Mouse (Mus musculus) C2C12 (cell line): ENCODE results near the gene Pcdh9. TPM values are rescaled to one million over a fixed set of nuclear protein-coding genes. Genes with fewer than 3 reads are reported as not detected.

ENCODE experiments used
- H3K27me3 ChIP-seq: one replicate; pipeline ENCODE4 v1.6.1; 2011; ENCODE audit not compliant: control insufficient read depth, insufficient read depth, insufficient read length
- H3K36me3 ChIP-seq: one replicate; pipeline ENCODE4 v1.6.1; 2011; ENCODE audit not compliant: control insufficient read depth, insufficient read depth
- H3K4me3 ChIP-seq: one replicate; pipeline ENCODE4 v1.5.1; 2011; ENCODE audit warnings: mild to moderate bottlenecking, control low read depth; ENCODE audit not compliant: poor library complexity, insufficient read depth, severe bottlenecking
- H3K79me2 ChIP-seq: one replicate; pipeline ENCODE4 v1.6.1; 2011; ENCODE audit not compliant: control insufficient read depth, insufficient read depth
- H3K79me3 ChIP-seq: one replicate; pipeline ENCODE4 v1.6.1; 2011; ENCODE audit warnings: low read depth, control low read depth
- H3ac ChIP-seq: one replicate; pipeline ENCODE3; 2011; ENCODE audit warnings: low read depth; ENCODE audit not compliant: control insufficient read depth, insufficient read length
- CEBPB ChIP-seq: IDR thresholded peaks from one replicate; pipeline ENCODE4 v1.6.1; 2011; ENCODE audit warnings: low read depth, mild to moderate bottlenecking, control low read depth, moderate library complexity
- CTCF ChIP-seq: IDR thresholded peaks from one replicate; pipeline ENCODE4 v1.5.1; 2011; ENCODE audit not compliant: control insufficient read depth, insufficient read depth, insufficient read length
- FOSL1 ChIP-seq: IDR thresholded peaks from one replicate; pipeline ENCODE4 v1.8.0; 2011; ENCODE audit warnings: mild to moderate bottlenecking, low read length; ENCODE audit not compliant: poor library complexity, insufficient read depth, severe bottlenecking
- MAX ChIP-seq: IDR thresholded peaks from one replicate; pipeline ENCODE4 v1.6.1; 2011; ENCODE audit warnings: mild to moderate bottlenecking, control low read depth
- MYOD1 ChIP-seq: IDR thresholded peaks from one replicate; pipeline ENCODE4 v1.6.1; 2011; ENCODE audit warnings: low read depth; ENCODE audit not compliant: control insufficient read depth, insufficient read length
- MYOG ChIP-seq: IDR thresholded peaks from one replicate; pipeline ENCODE4 v1.6.1; 2011; ENCODE audit not compliant: control insufficient read depth, insufficient read length; ENCODE audit errors: extremely low read depth
- USF1 ChIP-seq: IDR thresholded peaks from one replicate; pipeline ENCODE4 v1.6.1; 2011; ENCODE audit warnings: low read depth, mild to moderate bottlenecking, control low read depth, moderate library complexity
- polyA plus RNA-seq: library from polyadenylated mRNA; unstranded; fragments of >200 nt; fragmentation: generic; extraction: Trizol; gene quantifications from one replicate; pipeline ENCODE4 v1.2.1, GENCODE M21; 2012; ENCODE audit warnings: missing spikeins

Gene Pcdh9
- polyA plus RNA-seq, 1 experiment, result not detected

DNA sequence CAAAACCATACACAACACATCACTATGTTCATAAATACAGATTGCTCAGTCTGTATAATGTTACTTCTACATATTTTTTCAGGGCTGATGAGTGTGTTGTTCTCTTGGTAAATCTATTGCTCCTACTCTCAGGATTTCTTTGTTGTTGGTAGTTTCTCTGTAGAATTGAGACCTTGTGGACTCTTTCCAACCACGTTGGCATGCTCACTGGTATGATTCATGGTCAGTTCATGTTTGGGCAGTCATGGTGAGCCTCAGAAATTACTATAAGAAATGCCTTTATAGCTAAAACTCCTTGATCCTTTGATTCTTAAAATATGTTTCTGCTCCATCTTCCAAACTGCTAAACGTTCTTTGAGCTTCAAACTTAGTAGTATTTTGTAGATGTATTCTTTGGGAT, 326.1 kb downstream of the Pcdh9 start:
- TF ChIP-seq CEBPB (no peak), MYOG (no peak), USF1 (no peak), MAX (no peak), CTCF (no peak)
- H3K4me3 ChIP-seq, result no peak overlapping the region
- no peaks in the 10 kb centered on the region for H3K79me3 ChIP-seq
- H3ac ChIP-seq, result no peak overlapping the region
- H3K36me3 ChIP-seq, result no peaks in the 10 kb centered on the region
- H3K79me2 ChIP-seq, result no peaks in the 10 kb centered on the region
- H3K27me3 ChIP-seq, result no peaks in the 10 kb centered on the region

DNA sequence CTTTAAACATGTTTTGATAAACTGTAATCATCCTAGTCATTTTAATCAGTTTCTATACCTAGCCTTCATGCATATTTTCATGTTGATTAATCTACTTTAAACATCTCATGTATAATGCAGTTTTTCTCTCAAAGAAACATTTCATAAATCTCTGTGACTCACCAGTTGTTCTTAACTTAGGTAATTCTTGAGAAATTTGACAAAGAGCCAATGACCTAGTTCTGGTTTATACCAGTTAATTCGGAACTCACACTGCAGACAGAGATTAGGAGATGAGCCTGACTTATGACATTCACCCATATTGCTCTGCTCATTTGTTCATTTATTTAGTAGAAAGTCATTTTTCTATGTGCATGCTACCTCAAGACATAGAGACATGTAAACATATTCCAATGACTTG, 328.9 kb downstream of the Pcdh9 start:
- Histone ChIP-seq H3ac (no peak overlapping the region), H3K36me3 (no peaks in the 10 kb centered on the region), H3K79me3 (no peaks in the 10 kb centered on the region), H3K27me3 (no peaks in the 10 kb centered on the region), H3K79me2 (no peaks in the 10 kb centered on the region), H3K4me3 (no peak overlapping the region)
- TF ChIP-seq CEBPB (no peak), USF1 (no peak), CTCF (no peak), MAX (no peak), MYOD1 (no peak), FOSL1 (no peak), MYOG (no peak)

DNA sequence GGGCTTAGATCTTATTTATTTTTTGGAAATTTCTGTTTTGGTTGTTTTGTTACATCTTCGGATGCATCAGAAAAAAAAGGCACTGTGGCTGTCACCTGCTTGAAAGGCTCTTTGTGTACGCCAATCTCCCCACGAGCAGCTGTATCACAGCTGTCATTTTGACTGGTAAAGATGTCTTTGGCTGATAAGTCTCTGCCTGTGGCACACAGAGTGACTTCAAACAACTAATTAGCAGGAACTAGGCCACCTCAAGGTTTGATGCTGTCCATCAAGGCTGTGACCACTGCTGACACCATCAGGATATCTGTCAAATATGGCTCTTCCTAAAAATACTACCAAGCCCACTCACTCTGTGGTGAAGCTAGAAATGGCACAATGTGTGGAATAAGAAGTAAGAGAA, 336.7 kb downstream of the Pcdh9 start:
- no peaks in the 10 kb centered on the region for H3K36me3 ChIP-seq
- H3ac ChIP-seq, result no peak overlapping the region
- no peaks in the 10 kb centered on the region for H3K79me2 ChIP-seq
- H3K79me3 ChIP-seq, result no peaks in the 10 kb centered on the region
- no peak overlapping the region for H3K4me3 ChIP-seq
- H3K27me3 ChIP-seq, result no peaks in the 10 kb centered on the region
- no peak for TF ChIP-seq CTCF

DNA sequence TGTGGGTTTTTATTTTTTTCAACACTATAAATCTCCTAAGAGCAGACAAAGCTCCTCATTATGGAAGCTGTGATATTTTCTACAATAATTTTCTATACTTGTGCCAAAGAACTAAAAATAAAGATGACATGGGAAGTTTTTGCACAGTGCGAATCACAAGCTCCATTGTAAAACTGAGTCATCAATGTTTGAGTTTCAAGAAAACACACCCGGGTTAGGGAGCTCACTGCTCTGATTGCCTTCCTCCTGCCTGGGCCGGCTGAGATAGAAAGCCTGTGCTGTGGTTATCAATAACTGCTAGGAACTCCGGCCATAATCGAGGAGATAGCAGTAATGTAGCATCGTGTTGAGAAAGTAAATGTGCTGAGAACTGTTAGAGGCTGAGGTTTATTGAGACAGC, 344.9 kb downstream of the Pcdh9 start:
- H3K36me3 ChIP-seq, result no peaks in the 10 kb centered on the region
- H3ac ChIP-seq, result no peak overlapping the region
- no peak for TF ChIP-seq CTCF
- no peak for TF ChIP-seq MYOG
- TF ChIP-seq MAX, result no peak
- TF ChIP-seq FOSL1, result no peak
- TF ChIP-seq CEBPB, result no peak
- no peak for TF ChIP-seq USF1
- H3K4me3 ChIP-seq, result no peak overlapping the region
- no peaks in the 10 kb centered on the region for H3K79me2 ChIP-seq
- H3K27me3 ChIP-seq, result no peaks in the 10 kb centered on the region
- no peaks in the 10 kb centered on the region for H3K79me3 ChIP-seq

DNA sequence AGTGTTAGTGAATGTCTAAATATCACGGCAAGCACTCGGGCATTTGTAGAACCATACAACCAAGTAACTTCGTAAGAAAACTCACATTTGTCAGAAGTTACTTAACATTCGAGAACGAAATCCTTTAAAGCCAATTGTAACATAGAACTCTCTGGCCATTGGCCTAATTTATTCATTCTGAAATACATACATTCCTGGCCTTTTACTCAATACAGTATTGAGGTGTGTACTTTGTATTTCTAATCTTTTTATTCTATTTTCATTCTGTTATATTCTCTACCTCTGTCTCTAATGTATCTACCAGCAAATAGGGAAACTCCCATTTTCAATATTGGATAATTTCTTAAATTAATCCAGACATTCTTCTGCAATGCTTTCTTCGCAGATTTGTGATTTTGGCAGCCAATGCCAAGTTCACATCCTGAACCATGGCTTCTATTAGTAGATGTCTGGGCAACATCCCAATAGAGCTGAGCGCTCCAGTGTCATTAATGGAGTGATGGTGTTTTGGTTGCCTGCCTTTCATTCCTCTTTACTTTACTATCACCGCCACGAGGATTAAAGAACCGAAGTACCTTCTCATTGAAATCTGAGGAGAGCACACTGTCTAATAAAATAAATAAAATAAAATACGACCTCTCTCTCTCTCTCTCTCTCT, 346.4 kb downstream of the Pcdh9 start:
- Histone ChIP-seq H3K79me2 (no peaks in the 10 kb centered on the region), H3K4me3 (no peak overlapping the region), H3ac (no peak overlapping the region), H3K79me3 (no peaks in the 10 kb centered on the region), H3K36me3 (no peaks in the 10 kb centered on the region), H3K27me3 (no peaks in the 10 kb centered on the region)
- TF ChIP-seq MYOG (no peak), CTCF (no peak), MYOD1 (no peak), USF1 (no peak), MAX (no peak), FOSL1 (no peak), CEBPB (no peak)

DNA sequence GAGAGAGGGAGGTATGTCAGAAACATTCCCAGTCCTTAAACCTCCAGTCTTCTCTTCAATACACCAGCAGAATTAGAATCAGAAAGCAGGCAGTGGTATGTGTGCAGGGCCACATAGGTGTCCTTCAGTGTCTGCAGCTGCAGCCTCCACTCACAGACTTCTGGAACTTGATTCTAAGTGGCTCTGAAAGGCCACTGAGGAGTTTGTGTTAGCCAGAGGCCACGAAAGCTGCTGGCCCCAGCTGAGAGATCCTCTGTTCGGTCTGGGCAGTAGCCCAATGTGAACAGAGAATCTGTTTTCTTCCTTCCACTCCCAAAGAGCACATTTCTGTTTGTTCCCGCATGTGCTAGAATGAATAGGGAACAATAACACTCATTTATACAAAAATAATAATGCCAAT, 346.9 kb downstream of the Pcdh9 start:
- H3K79me2 ChIP-seq, result no peaks in the 10 kb centered on the region
- H3K4me3 ChIP-seq, result no peak overlapping the region
- TF ChIP-seq CTCF (no peak), MYOD1 (no peak), USF1 (no peak), CEBPB (no peak), MAX (no peak), FOSL1 (no peak)
- H3K36me3 ChIP-seq, result no peaks in the 10 kb centered on the region
- H3K79me3 ChIP-seq, result no peaks in the 10 kb centered on the region
- no peaks in the 10 kb centered on the region for H3K27me3 ChIP-seq
- no peak overlapping the region for H3ac ChIP-seq

DNA sequence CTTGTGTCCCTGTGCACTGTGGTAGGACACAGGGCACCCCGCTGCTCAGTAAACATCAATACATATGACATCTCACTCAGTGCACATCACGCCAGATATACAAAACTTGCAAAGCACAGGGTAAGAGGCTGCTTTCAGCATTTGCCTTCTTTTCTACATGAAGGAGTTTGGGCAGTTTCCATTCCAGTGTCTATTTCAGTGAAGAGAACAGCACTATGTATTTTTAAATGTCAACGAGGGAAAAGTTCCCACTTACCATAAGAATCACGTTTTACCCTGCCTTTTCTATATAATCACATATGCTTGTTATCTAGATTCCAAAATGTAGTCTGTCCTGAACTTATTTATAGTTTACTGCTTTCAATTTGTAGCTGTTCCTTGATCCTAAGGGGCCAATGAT, 355.6 kb downstream of the Pcdh9 start:
- H3K27me3 ChIP-seq, result no peaks in the 10 kb centered on the region
- H3K4me3 ChIP-seq, result no peak overlapping the region
- H3K36me3 ChIP-seq, result no peaks in the 10 kb centered on the region
- H3K79me2 ChIP-seq, result no peaks in the 10 kb centered on the region
- TF ChIP-seq MYOD1, result no peak
- no peaks in the 10 kb centered on the region for H3K79me3 ChIP-seq
- H3ac ChIP-seq, result no peak overlapping the region
